Mouse (Mus musculus) left cerebral cortex, postnatal 36 days (tissue): ENCODE measurements around the gene Faf1. TPM values are rescaled to one million over a fixed set of nuclear protein-coding genes. Genes with fewer than 3 reads are reported as not detected.
A peak's percentile ranks its signal among the peaks of the same experiment; 100 is the strongest.
"Not testable (repeated sequence)": the region's sequence is repeated elsewhere in the genome, so short reads cannot be mapped to it uniquely, and the experiment has no call there.

Source experiments
- DNase-seq, 2 experiments: peaks; one replicate each; pipeline ENCODE4 v3.0.0; 2021 to 2022; ENCODE audit warnings: low spot score in 2 of 2, mixed read lengths in 1 of 2
- intact Hi-C: fragments of 180-260 bp; cut with DNase I; formaldehyde crosslinking; loops from one replicate; pipeline ENCODE4 v1.15.1; 2025
- total RNA-seq, 2 experiments: library from RNA; stranded (reverse); gene quantifications; 2 replicates each; pipeline ENCODE4 v1.2.3; 2021

Faf1 gene
- total RNA-seq, 2 experiments from 2014 or later = 23.1 to 23.7 TPM

DNA sequence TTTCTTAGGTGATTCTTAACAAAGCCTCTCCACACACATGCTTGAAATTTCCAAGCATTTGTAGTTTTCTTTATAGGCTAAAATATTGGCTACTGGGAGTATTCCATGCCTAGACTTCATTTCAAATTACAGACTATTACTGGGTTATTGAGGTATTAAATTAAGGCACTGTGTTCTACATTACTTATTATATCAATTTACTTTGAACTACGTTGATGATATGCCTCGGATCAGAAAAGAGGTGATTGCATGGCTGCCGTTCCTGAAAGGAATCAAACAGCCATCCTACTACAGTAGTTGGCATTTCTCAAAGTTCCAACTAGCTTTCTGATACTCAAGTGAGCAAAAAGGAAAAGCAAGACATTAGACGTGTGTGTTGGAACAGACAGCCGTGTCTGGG, 14.1 kb upstream of the Faf1 start:
- DNase-seq = no peak
- intact Hi-C loops = no loop called here

DNA sequence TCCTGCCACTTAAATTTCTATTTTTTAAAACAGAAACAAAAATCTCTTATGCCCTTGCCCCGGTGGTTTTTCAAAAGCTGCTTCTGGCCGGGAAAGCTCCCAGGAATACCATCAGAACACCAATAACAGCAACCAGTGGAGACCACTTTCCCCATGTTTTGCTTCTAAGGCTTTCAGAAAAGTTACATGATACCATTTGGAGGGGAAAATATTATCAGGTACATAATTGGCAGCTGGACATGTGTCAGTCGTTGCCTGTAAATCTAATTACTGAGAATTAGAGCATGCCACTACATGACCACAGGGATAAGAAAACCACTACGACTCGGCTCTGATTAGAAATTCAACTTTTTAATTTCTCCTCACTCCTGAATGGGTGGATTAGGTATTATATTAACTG, 12.3 kb upstream of the Faf1 start:
- intact Hi-C loops = no loop called here
- no peak for DNase-seq

DNA sequence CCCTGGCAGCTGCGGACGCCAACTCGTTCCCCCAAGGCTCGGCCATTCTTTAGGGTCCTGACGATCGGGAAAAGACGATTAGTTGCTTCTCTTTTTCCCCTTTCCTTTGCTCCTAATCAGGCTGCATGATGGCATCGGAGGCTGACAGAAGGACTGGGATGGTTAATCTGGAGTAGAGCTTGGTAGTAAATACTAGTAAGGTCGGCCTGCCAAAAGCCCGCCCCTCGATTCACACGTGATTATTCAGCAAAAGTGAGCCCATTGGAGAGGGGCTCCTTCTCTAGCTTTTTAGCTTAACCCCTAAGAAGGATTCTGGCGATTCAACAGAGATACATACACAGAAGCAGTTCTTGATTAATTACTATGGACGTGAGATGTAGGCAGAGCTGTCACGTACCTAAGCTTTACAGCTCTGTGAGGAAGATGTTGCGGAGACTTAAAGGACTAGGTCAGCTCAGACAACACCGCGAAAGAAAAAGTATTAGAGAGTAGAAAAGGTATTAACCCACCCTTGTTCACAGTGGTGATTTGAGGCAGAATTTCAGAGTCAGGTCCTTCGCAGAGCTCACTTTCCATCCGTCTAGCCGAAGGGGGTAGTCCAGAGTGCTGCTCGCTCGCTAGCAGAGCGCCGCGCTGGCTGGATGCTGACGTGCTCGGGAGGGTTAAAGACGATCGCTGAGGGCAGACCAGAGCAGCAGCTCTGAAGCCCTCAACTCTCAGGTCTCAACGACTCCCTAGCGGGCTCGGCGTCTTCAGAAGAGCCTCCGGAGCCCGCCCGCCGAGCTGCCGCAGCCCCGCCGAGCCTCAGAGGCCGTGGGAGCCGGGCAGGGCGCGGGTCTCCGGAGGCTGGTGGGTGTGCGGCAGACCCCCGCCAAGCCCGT, 11.0 kb upstream of the Faf1 start:
- intact Hi-C loops = no loop called here
- DNase-seq = peak; percentile 7 to 27

DNA sequence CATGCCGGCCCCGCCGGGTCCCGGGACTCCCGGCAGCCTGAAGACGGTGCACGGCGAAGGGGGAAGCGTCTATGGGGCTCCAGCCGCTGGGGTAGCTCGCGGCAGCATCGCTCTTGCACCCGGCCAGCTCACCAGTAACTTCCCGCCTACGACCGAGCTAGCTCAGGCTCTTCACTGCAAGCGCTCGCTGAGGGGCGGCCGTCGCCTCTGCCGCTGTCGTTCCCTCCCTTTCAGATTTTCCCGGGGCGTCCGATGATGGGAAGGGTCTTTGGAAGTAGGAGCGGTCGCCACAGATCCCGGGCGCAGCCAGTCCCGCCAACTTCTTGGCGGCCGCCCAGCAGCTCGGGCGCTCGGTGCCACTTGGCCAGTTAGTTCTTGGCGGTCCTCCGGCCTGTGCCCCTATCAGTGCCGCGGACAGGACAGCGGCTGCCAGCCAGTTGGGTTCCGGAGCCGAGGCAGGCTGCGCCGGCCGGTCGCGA, 10.4 kb upstream of the Faf1 start:
- DNase-seq = peak; percentile 32 to 45
- intact Hi-C loops = no loop called here

DNA sequence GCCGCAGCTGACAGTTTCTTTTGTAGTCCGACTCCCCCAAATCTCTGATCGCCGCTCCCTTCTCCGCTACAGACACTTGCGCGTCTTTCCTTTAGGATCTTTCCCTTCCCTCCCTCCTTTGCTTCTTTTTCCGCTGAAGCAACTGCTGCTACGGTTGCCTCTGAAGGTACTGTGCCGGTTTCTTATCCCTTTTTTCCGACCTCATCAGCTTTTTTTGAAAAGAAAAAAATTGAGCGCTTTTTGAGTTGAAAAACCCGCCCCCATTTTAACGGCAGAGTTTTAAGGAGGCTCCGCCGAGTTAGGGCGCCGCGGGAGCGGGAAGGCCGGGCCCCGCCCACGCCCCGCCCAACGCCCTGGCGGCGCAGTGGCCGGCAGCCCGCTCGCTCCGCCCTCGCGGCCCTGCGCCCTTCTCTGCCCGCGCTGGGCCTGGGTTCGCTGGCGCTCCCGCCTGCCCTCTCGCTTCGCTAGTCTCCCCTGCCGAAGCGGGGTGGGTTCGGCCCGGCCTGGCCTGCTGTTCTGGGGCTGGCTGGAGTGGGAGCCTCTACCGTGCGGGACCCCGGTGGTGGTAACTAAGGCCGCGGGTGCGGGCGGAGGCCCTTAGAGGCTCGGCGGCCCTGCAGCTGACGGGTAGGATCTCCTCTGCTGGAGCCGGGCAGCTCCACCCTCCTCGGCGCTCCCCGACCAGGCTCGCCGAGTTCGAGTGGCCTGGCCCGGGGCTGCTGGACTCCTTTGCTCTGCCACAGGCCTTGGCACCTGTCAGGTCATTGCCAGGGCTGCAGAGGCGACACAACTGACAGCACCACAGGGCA, 9.7 kb upstream of the Faf1 start, which contains the start of gene Cdkn2c:
Gene Cdkn2c, minus strand, starts transcription at position 729 of the 809 bp plus-strand sequence.
- intact Hi-C loops = no loop called here
- DNase-seq = peak; percentile 78 to 84

DNA sequence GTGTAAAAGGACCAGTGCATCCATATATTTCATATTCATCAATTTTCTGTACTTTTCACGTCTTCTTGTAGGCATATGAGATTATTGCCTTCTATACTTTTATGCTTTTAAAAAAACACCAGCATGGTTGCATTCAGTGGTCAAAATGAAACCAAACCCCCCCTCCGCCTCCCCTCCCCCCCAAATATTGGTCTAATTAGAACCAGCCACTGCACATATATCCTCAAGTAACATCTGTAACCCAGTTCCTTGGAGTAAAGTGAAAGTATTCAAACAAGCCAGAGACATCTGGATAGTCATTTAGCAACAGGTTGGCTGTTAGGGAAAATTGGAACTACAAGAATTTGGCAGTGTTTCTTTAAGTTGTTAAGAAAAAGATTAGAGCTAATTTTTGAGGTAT, 8.9 kb upstream of the Faf1 start:
- intact Hi-C loops = no loop called here
- DNase-seq = no peak

DNA sequence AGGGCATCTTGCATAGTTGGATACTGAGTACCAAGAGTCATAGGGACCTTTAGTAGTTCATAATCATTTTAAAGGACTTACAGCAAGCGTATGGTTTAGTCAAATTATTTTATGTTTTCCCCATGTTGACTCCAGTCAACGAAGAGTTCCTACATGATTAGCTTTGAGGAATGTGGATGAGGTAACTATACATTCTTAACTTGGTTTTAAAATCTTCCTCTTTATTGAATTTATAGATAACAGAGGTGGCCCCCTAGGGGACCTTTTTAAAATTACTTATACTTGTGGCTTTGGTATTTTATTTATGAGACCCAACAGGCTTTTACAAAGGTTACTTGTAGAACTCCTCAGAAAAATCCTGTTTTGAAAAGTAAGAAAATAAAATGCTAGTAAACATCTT, 6.2 kb upstream of the Faf1 start:
- intact Hi-C loops = no loop called here

DNA sequence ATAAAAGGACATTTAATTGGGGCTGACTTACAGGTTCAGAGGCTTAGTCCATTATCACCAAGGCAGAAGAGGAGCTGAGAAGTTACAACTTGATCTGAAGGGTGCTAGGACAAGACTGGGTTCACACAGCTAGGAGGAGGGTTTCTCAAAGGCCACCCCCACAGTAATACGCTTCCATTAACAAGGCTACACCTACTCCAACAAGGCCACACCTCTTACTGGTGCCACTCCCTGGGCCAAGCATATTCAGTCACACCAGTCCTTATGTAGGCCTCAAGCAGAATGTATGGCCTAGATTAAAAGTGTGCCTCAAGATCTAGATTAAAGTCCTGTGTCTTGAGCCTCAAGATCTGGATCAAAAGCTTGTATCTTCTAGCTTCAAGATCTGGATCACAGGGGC, 4.4 kb upstream of the Faf1 start:
- no peak for DNase-seq
- intact Hi-C loops = no loop called here

More for the DNA sequence above, 6.2 kb upstream of the Faf1 start:
- DNase-seq = no peak

DNA sequence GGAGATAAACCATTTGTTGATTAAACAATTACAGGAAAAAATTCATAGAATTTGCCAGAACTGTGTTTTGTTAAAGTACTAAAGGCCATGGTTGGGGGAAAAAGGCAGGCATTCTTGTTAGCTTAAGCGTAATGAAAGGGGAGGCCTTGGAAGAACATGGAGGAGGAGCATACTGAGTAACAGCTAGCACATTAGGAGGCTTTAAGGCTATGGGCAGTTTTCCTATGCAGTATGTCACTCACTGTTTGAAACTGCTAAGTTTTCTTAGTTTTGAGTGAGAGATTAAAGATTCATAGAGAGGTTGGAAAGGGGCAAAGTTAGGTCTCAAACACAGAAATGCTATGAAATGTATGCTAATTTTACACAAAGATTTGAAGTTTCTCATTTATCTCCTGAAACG, 2.3 kb upstream of the Faf1 start:
- DNase-seq = no peak
- intact Hi-C loops = no loop called here

DNA sequence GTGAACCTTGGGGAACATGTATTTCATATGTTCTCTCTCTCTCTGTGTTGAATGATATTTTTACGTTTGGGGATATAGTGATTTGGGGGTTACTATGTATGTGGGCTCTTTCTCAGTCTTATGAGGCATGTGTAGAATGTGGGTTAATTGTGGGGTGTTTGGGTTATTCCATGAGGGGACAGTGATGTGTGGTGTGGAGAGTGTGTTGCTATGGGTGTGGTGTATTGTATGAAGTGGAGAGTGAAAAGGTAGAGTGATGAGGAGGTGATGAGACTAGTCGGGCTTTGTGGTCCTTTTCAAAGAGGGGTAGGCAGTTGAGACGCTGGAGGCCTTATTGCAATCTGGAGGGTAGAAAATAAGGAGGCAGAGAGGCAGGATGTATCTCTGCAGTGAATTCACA, 833 bp downstream of the Faf1 start:
- intact Hi-C loops = loop anchor here (5.0 kb wide), 1 partner anchor 200 kb away; no protein-coding TSS in a partner anchor
- DNase-seq = peak in 1 of 2 experiments; percentile 4

DNA sequence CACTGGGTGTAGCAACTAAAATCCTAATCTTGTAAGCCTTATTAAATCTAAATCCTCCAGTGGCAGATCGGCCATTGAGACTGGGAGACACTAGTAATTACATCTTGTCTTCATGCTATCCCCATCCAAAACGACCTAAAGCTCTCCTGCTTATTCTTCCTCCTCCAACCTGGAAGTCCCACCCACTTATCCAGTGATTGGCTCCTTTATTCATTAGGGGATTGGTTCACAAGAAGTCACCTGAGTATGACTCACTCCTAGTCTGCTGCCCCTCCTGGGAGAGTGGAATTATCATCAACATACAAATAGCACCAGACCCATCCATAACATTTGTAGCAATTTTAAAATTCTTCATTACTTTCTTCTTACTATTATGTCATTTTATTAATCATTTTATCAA, 7.2 kb downstream of the Faf1 start:
- intact Hi-C loops = no loop called here
- DNase-seq = no peak

DNA sequence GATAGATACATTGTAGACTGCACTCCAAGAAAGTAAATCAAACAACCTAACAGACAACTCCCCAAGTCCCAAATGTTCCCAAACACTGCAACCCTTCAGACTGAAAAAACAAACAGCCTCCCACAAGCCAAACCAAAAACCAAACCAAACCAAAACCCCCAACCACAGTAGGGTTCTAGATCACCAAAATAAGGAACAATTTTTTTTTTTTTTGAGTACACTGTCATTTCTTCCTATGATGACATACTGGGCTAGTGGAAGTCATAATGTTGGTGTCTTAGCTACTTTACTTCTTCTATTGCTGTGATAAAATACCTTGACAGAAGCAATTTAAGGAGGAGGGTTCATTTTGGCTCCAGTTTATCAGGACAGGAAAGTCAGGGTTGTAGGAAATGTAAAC, 16.3 kb downstream of the Faf1 start:
- intact Hi-C loops = no loop called here
- DNase-seq = no peak

DNA sequence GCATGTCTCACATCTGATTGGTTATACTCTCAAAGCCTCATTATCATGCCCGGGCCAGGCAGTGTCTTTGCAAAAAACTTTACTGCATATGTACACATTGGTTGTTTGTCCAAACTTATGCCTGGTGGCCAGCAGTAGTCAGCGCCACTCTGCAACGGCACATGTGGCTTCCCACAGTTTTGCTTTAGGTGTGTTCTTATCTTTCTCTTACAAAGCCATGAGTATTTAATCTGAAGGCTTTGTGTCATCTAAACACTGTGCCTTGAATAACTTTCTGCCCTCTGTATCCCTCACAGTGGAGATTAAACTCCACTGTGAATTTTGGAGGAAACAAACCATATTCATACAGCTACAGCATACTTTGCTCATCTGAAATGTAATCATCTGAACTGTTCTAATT, 24.3 kb downstream of the Faf1 start:
- intact Hi-C loops = loop anchor here (10.0 kb wide), 1 partner anchor 196 kb away; no protein-coding TSS in a partner anchor
- DNase-seq = not testable (repeated sequence)

DNA sequence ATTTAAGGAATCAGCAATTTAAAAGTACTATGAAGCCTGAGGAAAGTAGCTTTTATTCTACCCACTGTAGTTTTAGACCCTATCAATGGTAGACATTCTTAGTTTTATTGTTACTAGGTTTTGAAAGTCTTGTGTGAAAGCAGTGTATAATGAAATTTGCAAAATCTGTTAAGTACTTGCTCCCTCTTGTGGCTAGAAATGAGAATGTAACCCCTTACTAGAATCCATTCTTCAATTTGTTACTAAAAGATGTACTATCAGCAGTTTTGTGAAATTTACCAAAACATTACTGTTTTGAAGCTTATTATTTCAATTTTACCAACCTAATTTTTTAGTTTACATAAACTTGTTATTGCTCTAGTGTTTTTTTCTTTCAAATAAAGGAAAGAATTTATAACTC, 27.2 kb downstream of the Faf1 start:
- no peak for DNase-seq
- intact Hi-C loops = loop anchor here (10.0 kb wide), 1 partner anchor 199 kb away; no protein-coding TSS in a partner anchor

DNA sequence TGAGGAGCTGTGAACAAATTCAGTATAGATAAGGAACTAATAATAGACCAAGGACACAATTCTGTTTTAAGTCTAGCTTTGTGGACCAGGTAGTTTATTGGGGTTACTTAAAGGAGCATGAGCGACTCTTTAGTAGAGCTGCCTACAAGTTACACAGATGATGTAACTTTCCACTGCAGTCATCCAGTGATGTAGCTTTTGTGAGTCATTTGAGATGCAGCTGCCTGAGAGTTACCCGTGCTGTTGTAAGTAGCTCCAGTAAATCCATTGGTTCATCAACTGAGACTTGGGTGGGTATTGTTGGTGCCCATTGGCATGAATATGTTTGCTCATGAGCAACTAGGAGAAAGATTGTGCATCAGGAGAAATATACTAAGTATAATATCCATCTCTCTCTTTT, 29.0 kb downstream of the Faf1 start:
- no peak for DNase-seq
- intact Hi-C loops = loop anchor here (10.0 kb wide), 1 partner anchor 201 kb away; no protein-coding TSS in a partner anchor

DNA sequence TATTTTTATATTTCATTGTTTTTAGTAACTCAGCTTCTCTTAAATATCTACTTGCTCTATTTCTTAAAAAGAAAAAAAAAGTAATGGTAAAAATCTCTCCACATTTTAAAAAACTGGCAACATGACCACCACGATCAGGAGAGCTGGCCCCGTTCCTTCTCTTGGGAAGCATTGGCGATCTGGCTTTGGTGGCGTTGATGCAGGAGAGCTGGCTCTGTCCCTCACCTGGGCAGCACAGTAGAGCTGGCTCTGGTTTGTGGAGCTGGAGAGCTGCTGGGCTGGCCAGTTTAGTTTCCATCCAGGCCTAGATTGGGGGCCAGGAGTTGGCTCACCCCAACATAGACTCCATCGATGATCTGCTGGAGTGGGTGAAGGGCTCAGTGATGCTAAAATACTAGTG, 42.9 kb downstream of the Faf1 start:
- intact Hi-C loops = no loop called here

DNA sequence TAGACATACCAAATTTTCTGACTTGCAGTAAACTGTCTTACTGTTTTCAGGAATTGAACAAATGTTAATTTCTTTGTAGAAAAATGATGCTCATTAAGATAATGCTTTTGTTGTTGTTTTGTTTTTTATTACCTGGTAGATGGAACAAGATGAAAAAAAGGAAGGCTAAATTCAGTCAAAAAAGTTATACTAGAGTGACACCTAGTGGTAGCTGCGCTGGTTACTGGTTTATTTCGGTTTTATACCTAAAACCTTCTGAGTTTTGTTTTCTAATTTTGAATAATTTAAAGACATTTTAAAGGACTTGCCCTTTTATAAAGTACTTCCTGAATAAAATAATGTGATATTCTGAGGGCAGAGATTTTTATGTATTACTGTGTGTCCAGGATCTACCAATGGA, 52.9 kb downstream of the Faf1 start:
- DNase-seq = no peak
- intact Hi-C loops = no loop called here

More for the DNA sequence above, 42.9 kb downstream of the Faf1 start:
- no peak for DNase-seq

DNA sequence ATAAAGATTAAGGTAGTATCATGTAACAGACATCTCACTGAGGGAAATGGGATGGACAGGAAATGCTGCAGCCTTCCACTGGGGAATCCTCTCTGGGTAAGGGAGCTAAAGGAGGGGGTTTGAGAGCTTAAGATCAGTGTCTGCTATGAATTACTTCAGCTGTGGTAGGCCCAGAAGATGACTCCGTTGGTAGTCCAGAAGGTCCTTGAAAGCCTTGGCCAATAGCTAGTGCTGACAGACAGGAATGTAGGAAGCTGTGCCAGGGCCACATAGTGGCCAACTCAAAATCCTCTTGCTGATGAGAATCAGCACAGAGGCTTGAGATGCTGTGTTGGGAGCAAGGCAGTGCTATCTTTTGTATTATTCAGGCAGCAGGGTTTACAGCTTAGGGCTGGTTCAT, 59.4 kb downstream of the Faf1 start:
- intact Hi-C loops = no loop called here

DNA sequence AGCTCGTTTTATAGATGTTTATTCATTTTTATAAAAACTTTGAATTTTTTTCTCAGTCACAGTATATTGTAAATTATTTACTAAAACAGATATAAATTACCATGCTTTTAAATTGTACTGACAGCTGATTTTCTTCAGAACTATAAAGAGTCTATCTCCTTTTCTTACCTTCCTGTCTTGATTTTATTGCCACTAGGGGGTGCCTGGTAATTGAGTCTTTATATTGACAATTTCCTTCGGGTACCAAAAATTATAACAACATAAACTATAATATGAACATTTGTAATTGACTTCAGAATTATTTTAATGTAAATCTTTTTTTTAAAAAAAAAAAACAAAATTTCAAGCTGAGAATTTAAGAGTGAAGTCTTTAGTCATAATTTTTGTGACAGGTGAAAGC, 67.6 kb downstream of the Faf1 start:
- DNase-seq = no peak
- intact Hi-C loops = no loop called here

More for the DNA sequence above, 59.4 kb downstream of the Faf1 start:
- DNase-seq = no peak

DNA sequence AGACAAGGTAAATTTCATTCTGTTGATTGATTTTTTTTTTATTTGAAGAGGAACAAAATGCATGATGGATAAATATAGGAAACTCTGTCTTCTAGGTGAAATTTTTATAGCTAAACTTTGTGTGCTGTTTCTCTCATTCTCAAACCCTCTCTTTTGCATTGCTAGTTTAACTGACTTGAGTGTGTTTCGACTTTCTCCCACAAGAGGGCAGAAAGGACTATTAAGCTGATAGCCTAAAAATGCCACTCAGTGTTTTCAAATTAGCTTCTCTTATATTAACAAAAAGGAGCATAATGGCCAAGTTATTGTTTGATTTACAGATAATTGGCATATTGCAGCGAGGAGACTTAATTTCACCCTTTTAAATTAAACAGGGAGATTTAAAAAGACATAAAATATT, 82.6 kb downstream of the Faf1 start:
- DNase-seq = no peak

More for the DNA sequence above, 82.6 kb downstream of the Faf1 start:
- intact Hi-C loops = loop anchor here (2.0 kb wide), 1 partner anchor 262 kb away; no protein-coding TSS in a partner anchor
